Mouse (Mus musculus): ENCODE measurements around the gene Osbpl3.

GRCm38 (mm10) chr6:50504711-50505110, 48.7 kb upstream of the Osbpl3 start:
- no peak for TF ChIP-seq CTCF (IDR thresholded peaks at IDR 0.05; ENCODE audit: low read depth, low read length)
- no peak for TF ChIP-seq POLR2A (IDR thresholded peaks at IDR 0.05; ENCODE audit: insufficient read depth, low read length)

All from ES-Bruce4 (cell line).